Mouse (Mus musculus) Patski (cell line): ENCODE measurements at regions not wholly inside any gene's neighbourhood (a gene's known extent, or its start where the extent isn't known, plus 50 kb on each side); places are given as distances from the start of the nearest gene placed in this dataset.

ENCODE experiments used
- ATAC-seq: fragments of 100-300 bp; one replicate; pipeline ENCODE4 v1.8.0; 2021
- CTCF ChIA-PET: fragments of 350-600 bp; sonication (Branson Sonifier 250); formaldehyde crosslinking; loops from one replicate; lab custom pipeline; 2022; ENCODE audit warnings: inconsistent platforms; lab: Charles Lee
- POLR2A ChIA-PET: fragments of 350-600 bp; sonication (Branson Sonifier 250); formaldehyde crosslinking; loops from one replicate; lab custom pipeline; 2022; ENCODE audit warnings: antibody characterized with exemption, inconsistent platforms; lab: Charles Lee
- DNase-seq: peaks from one replicate; pipeline ENCODE4 v3.0.0-alpha.2; 2011; ENCODE audit warnings: low read depth, low spot score
- H3K27me3 ChIP-seq: fragments of 371-371 bp; one replicate; pipeline ENCODE4 v1.5.1; 2021
- CTCF ChIP-seq: fragments of 100-300 bp; IDR thresholded peaks from one replicate; pipeline ENCODE4 v1.5.1; 2021
- in situ Hi-C: fragments of 300-500 bp; cut with MboI; formaldehyde crosslinking; loops from 3 replicates; pipeline ENCODE4 v1.11.1; 2018; ENCODE audit warnings: low pct_unique_long_range_greater_than_20kb, mixed read lengths

DNA sequence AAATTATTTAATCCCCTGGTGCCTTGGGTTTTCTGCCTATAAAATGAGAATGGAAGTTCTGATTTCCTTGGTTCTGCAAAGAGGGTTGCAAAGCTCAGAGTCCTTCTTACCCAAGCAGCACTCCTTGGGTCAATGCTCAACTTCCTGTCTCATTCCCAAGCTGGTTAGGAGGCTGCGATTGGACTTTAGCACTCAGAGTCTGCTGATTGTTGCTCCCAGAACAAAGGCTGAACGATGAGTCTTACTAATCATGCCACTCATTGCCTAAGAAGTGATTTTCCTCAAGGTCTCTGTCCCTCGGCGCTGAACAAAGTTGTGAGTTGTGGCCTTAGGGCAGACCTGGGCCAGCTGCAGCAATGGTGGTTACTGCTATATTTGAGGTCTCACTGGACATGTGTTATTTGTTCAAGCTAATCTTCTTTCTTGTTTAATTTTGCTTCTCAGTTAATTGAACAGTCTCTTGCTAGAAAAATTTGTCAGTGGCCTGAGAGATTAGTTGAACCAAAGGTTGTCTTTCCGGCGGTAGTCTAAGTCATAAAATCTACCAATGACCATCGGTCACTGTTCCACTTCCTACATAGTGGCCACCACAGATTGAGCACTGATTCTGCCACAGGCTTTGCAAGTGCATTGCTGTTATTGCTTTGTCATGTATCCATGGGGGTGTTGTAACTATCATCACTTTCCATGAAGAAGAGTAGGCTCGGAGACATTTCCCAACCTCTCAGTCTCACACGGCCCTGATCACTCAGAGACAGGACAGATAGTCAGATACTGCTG, 101.2 kb upstream of the Gm15217 start:
- H3K27me3 ChIP-seq: no peaks in the 10 kb centered on the region
- CTCF ChIA-PET: no interaction called here
- ATAC-seq: no peak
- no peak for TF ChIP-seq CTCF
- POLR2A ChIA-PET: interaction anchor here (0.7 kb wide), 1 partner anchor 153 kb away, joined by 3 read pairs; no protein-coding TSS in a partner anchor
- in situ Hi-C loops: no loop called here
- no peak for DNase-seq

DNA sequence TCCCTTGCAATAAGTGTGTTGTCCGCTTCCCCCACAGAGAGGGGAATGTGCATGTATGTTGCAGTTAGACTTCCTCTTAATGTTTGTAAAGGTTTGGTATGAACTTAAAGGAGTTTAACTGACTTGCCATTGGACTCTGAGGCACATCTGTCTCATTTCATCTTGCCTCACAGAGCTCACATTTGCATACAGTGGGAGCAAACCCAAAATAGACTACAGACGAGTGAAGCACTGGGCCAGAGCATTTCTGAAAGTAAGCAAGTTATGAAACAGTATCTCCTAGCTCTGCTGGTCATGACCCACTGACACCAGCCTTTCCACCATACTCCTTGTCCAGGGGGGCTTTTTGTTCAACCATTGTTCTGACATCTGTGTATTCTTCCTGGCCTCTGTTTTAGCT, 86.8 kb upstream of the Gm15217 start:
- in situ Hi-C loops: no loop called here
- TF ChIP-seq CTCF: no peak
- no peak for ATAC-seq
- DNase-seq: no peak
- CTCF ChIA-PET: no interaction called here
- POLR2A ChIA-PET: no interaction called here
- H3K27me3 ChIP-seq: no peaks in the 10 kb centered on the region

DNA sequence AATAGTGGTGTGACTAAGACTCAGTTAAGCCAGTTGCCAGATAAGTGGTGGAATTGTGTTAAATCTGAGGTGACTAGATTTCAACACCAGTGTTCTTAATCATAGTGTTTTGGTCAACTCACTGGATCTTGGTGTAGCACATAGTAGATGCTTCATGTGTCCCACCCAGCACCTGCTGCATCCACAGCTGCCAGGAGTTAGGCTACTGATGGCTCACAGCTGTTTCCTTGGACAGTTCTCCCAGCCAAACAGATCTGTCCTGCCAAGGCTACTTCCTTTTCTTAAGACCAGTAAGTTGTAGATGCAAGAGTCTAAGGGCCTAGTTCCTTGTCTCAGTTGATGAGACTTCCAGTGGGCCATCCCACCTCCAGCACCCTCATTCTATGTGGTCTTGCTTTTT, 82.9 kb upstream of the Gm15217 start:
- DNase-seq: no peak
- CTCF ChIA-PET: no interaction called here
- in situ Hi-C loops: no loop called here
- POLR2A ChIA-PET: no interaction called here
- H3K27me3 ChIP-seq: no peaks in the 10 kb centered on the region
- no peak for TF ChIP-seq CTCF
- ATAC-seq: no peak

GRCm38 (mm10) chr14:46300546-46300945, 78.7 kb upstream of the Gm15217 start:
- DNase-seq (peak; percentile 54), ATAC-seq (peak; percentile 65)
- in situ Hi-C loops: no loop called here
- CTCF ChIA-PET: interaction anchor here (1.0 kb wide), 1 partner anchor 306 kb away, joined by 3 read pairs; no protein-coding TSS in a partner anchor
- POLR2A ChIA-PET: no interaction called here
- no peaks in the 10 kb centered on the region for H3K27me3 ChIP-seq
- no peak for TF ChIP-seq CTCF

DNA sequence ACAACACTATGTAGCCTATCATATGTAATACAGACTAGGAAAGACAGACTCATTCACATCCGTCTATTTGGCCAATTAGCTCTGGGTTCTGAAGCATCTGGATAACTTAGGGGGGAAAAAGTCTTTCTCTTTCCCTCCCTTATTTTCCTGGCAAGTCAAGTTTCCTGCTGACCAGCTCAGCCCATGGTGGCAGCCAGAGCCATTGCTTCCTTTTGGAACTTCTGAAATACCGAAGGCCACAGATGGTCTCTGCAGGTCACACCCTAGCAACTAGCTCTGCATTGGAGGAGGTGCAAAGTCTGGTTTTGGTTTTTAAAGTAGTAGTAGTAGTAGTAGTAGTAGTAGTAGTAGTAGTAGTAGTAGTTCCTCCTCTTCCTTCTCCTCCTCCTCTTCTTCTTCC, 76.6 kb upstream of the Gm15217 start:
- CTCF ChIA-PET: interaction anchor here (0.9 to 1.2 kb wide), 5 partner anchors 10 to 400 kb away, joined by 3 to 4 read pairs (median 3); no protein-coding TSS in a partner anchor
- no peak for TF ChIP-seq CTCF
- in situ Hi-C loops: no loop called here
- ATAC-seq (no peak), DNase-seq (no peak)
- no peaks in the 10 kb centered on the region for H3K27me3 ChIP-seq
- POLR2A ChIA-PET: no interaction called here

GRCm38 (mm10) chr14:46305267-46305666, 73.9 kb upstream of the Gm15217 start:
- TF ChIP-seq CTCF: no peak
- POLR2A ChIA-PET: no interaction called here
- DNase-seq: no peak
- no peak for ATAC-seq
- CTCF ChIA-PET: no interaction called here
- in situ Hi-C loops: no loop called here
- H3K27me3 ChIP-seq: no peaks in the 10 kb centered on the region

GRCm38 (mm10) chr14:46313064-46313463, 66.2 kb upstream of the Gm15217 start:
- TF ChIP-seq CTCF: no peak
- ATAC-seq (no peak), DNase-seq (no peak)
- CTCF ChIA-PET: interaction anchor here (1.1 to 1.4 kb wide), 3 partner anchors 11 to 32 kb away, joined by 3 to 4 read pairs (median 3); no protein-coding TSS in a partner anchor
- no peaks in the 10 kb centered on the region for H3K27me3 ChIP-seq
- POLR2A ChIA-PET: interaction anchor here (1.2 kb wide), 1 partner anchor 9 kb away, joined by 3 read pairs; no protein-coding TSS in a partner anchor
- in situ Hi-C loops: no loop called here

DNA sequence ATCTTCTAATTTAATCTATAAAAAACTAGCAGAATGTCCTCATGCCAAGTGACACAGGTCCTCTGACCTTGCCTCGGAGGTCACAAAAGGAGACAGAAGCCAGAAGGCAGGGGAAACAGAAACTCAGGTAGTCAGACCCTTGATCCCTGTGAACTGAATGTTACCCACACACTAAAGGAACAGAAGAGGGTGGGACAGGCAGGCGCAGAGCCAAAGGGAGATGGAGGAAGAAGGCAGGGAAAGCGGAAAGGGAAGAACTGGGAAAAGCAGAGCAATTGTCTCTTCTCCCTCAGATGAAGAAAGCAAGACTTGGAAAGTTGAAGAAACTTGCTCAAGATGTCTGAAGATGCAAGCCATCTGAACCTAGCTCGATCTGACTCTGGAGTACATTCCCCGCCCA, 62.7 kb upstream of the Gm15217 start:
- in situ Hi-C loops: no loop called here
- no peak for TF ChIP-seq CTCF
- DNase-seq: no peak
- no peak for ATAC-seq
- H3K27me3 ChIP-seq: no peaks in the 10 kb centered on the region
- ChIA-PET POLR2A (no interaction called here), CTCF (no interaction called here)

- no peak for TF ChIP-seq CTCF
- H3K27me3 ChIP-seq: no peaks in the 10 kb centered on the region
- POLR2A ChIA-PET: no interaction called here
- DNase-seq (no peak), ATAC-seq (no peak)
- CTCF ChIA-PET: no interaction called here
- in situ Hi-C loops: no loop called here
Measured at GRCm38 (mm10) chr14:46317406-46318045, 61.7 kb upstream of the Gm15217 start.

DNA sequence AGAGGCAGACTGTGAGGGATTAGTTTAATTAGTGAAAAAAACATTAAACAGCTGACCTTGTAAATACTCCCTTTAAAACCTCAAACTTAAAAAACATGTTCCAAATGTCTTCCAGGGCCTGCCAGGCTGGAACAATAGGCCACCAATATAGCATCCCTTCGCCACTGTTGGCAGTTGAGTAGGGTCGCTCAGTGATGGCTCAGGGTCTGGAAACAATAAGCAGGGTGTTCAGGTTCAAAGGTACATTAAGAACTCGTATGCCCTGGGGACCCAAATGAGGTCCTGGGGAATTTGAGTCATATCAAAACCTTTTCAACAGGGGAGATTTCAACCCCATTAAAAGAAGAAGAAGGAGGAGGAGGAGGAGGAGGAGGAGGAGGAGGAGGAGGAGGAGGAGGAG, 51.1 kb upstream of the Gm15217 start:
- no peaks in the 10 kb centered on the region for H3K27me3 ChIP-seq
- in situ Hi-C loops: no loop called here
- DNase-seq (no peak), ATAC-seq (no peak)
- POLR2A ChIA-PET: interaction anchor here (0.6 kb wide), 1 partner anchor 877 kb away, joined by 3 read pairs; no protein-coding TSS in a partner anchor
- CTCF ChIA-PET: no interaction called here
- no peak for TF ChIP-seq CTCF
